Mouse (Mus musculus) embryonic stem cell, embryonic (primary cell): ENCODE measurements around the gene C2cd3.

Experiments
- CTCF ChIA-PET, 4 experiments: fragments of 300-600 bp in 2 of 4; fragments of 350-600 bp in 2 of 4; sonication (Branson Sonifier 250); formaldehyde crosslinking; loops; one replicate each; lab custom pipeline; 2022; ENCODE audit warnings: inconsistent platforms in 2 of 4; lab: Charles Lee
- POLR2A ChIA-PET, 4 experiments: fragments of 300-600 bp in 2 of 4; fragments of 350-600 bp in 2 of 4; sonication (Branson Sonifier 250); formaldehyde crosslinking; loops; one replicate each; lab custom pipeline; 2022; ENCODE audit warnings: antibody characterized with exemption in 4 of 4, inconsistent platforms in 1 of 4; lab: Charles Lee

C2cd3 gene

DNA sequence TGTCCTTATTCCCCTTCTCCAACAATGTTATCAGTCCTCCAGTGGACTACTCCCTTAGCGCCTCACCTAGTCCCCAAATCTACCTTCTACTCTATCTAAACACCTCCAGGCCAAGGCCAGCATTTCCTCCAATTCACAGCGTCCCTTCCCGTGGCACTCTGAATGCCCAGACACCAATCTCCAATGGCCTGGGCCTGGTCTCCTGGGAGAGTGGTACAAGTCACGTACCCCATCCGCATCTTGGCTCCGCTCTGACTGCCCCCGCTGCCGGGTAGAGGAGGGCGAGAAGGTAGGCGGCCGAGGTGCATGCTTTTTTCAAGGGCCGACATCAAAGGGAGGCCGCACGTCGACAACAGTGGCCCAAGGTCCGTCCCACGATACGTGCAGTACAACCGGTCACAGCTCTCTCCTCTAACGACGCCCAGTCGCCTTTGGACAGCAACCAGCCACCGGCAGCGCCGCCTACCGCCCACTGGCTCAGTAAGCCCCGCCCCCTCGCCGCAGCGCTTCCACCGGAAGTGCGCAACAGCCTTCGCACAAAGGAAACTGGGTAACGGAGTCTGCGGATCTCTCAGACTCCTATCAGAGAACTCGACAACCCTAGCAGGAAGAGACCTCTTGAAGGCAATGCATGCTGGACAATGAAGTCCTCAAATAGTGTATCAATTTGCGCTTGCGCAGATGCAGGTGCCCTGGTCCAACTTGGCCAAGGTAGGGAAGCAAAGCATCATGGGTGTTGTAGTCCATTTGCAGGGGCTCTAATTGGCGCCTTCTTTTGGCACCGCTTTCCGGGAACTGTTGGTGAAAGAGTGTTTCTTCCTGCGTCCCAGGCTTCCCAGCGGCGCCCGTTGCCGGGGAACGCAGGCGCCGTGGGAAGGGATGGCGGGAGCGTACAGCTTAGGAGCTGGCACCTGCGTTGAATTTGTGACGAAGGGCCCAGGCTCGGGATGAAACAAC lies at the start of gene C2cd3, which contains the start of gene Ppme1:
Gene C2cd3, plus strand, starts transcription at position 739 of the 957 bp plus-strand sequence.
Gene Ppme1, minus strand, starts transcription at position 813 of the 957 bp plus-strand sequence.
- ChIA-PET POLR2A (interaction anchor here in 3 of 4 experiments (0.5 to 1.7 kb wide), 18 partner anchors 9 to 334 kb away, joined by 3 to 12 read pairs (median 3); partner anchors contain the start of genes Lipt2 (in 2 of the 3), Pgm2l1 (in 1 of the 3) and Pold3 (in 1 of the 3)), CTCF (interaction anchor here in 1 of 4 experiments (0.5 kb wide), 1 partner anchor 92 kb away, joined by 3 read pairs; no protein-coding TSS in a partner anchor)

DNA sequence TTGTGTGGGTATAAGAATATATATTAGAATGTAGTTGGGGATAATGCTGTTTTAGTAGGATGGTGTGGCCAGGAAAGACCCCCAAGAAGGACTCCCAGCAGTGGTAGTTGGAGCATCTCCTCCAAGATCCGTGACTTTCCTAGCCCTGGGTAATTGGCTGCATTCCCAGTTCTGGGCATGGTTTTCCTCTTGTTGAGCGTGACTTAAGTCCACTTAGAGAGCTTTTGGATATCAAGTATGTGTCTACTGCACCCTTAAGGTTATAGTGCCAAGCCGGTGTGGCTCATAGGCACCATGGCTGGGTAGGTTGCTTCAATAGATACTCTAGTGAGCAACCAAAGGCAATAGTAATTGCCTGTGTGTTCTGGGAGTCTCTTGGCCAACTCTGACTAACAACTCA lies 48.3 kb upstream of the C2cd3 start:
- CTCF ChIA-PET, result no interaction called here
- POLR2A ChIA-PET, result no interaction called here

DNA sequence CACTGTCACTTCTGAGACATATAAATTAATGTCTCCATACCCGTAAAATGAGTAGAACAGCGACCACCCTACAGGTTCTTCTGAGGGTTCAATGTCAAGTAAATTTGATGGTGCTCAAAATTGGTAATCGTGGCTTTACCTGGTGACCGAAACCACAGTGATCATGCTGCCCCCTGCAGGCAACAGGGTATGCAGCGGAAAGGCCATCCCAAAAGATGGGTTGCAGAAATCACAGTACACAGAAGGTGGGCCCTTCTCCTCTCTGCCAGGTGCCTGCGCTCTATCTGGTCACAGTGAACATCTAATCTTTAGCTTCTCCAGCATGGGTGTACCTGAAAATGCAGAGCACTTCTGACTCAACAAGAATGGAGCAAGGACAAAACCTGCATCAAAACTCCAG lies 46.6 kb upstream of the C2cd3 start:
- ChIA-PET POLR2A (interaction anchor here in 1 of 4 experiments (0.9 to 1.6 kb wide), 2 partner anchors 37 to 82 kb away, joined by 3 to 4 read pairs; no protein-coding TSS in a partner anchor), CTCF (interaction anchor here in 3 of 4 experiments (0.8 to 1.6 kb wide), 8 partner anchors 8 to 337 kb away, joined by 3 to 8 read pairs (median 4); no protein-coding TSS in a partner anchor)

DNA sequence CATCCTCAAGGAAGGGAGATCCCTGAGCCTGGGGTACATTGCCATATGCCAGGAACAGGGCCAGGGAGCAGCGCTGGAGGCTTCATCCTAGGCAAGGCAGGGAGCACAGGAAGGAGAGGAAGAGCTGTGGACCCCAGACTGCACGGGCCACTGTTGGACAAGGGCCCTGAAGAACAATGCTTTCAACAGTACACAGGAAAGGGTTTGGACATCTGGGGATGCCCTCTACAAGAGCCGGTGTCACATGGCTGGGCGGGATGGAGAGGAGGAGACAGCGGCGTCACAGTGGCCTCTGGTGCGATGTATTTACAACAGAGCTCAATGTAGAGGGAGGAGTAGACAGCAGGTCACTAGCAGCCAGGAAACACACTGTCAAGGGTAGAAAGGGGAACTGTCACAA lies 44.5 kb upstream of the C2cd3 start:
- POLR2A ChIA-PET, result interaction anchor here in 1 of 4 experiments (0.6 kb wide), 1 partner anchor 79 kb away, joined by 3 read pairs; no protein-coding TSS in a partner anchor
- CTCF ChIA-PET, result interaction anchor here in 2 of 4 experiments (0.7 to 1.2 kb wide), 3 partner anchors 53 to 372 kb away, joined by 3 to 4 read pairs (median 3); no protein-coding TSS in a partner anchor

DNA sequence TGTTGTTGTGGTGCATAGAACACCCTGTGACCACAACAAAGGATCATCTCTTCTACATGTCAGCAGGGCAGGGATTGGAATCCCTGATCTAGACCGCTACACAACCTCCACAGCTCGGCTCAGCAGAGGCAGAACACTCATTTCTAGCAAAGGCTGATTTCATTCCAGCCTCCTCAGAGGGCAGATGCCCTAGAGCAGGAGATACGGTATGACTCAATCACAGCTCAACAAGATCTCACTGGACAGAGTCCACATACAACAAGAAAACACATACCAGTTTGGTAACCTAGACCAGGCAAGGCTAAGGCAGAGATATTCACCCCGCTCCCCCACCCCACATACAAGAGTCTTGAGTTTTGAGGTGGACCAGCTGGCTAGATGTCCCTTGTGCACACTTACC lies 43.4 kb upstream of the C2cd3 start:
- ChIA-PET CTCF (interaction anchor here in 2 of 4 experiments (1.1 to 1.2 kb wide), 2 partner anchors 54 to 100 kb away, joined by 3 read pairs; no protein-coding TSS in a partner anchor), POLR2A (no interaction called here)

DNA sequence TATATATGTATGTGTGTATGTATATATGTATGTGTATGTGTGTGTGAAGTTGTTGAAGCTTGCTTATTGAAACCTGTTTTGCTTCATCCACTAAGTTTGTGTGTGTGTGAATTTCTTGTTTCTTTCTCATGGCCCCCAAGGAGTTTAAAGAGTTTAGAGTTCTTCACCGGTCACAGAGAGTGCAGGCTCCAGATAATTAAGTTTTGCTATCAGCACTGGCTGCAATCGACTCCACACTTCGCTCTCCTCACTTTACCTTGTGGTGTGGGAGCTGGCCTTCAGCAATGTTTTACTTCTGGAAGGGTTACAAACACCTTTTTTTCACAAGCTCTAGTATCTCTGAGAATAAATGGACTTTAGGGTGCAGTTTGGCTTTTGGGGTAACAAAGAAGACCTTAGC lies 40.8 kb upstream of the C2cd3 start:
- CTCF ChIA-PET, result interaction anchor here in 1 of 4 experiments (0.6 kb wide), 1 partner anchor 55 kb away, joined by 9 read pairs; no protein-coding TSS in a partner anchor
- POLR2A ChIA-PET, result no interaction called here

DNA sequence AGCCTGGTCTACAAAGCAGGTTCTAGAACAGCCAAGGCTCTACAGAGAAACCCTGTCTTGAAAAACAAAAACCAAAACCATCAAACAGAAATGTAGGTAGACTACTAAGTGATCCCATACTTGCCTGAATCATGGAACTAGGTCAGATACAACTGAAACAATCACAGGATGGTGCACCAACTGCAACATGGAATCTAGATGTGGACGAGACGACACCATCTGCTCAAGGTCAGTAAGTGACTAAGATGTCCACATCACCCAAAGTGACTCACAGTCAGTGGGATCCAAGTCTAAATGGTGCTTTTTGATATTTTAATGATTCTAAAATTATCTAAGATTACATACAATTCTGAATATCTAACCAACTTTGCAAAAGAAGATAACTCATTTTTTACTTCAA lies 36.1 kb upstream of the C2cd3 start:
- POLR2A ChIA-PET, result no interaction called here
- CTCF ChIA-PET, result no interaction called here

DNA sequence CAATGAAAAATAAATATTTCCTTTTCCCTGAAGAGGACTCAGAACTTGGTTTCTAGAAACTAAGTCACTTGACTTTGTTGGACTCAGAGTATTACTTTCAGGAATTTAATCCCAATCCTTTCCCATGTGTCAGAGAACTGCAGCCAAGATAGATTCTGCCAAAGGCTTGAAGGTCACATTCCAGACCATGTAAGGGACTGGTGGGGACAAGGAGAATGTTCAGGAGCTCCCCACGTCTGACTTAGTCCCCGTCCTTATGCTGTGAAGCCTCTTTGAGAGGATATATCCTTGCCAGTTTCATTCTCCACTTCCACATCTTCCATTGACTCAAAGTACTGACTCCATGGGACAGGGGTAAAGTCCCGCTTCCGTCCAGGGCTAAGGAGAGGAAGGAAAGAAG lies 17.0 kb upstream of the C2cd3 start:
- CTCF ChIA-PET, result no interaction called here

DNA sequence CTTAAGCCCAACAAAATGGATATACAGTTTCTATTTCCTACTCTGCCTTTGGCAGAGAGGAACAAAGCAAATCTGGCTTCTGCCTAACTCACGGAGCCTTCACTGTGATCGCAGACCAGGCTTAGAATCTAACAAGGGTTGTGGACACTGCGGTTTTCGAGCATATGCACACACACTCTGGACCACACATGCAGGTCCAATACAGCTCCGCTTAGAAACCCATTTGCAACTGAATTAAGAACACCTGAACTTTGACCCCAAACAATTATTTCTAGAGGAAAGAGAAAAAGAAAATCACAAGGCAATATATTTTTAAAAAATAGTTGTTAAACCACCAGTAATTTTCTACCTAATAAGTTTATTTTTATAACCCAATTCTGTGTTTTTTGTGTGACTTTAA lies 15.7 kb upstream of the C2cd3 start:
- CTCF ChIA-PET, result no interaction called here

More for the DNA sequence above, 17.0 kb upstream of the C2cd3 start:
- POLR2A ChIA-PET, result no interaction called here

DNA sequence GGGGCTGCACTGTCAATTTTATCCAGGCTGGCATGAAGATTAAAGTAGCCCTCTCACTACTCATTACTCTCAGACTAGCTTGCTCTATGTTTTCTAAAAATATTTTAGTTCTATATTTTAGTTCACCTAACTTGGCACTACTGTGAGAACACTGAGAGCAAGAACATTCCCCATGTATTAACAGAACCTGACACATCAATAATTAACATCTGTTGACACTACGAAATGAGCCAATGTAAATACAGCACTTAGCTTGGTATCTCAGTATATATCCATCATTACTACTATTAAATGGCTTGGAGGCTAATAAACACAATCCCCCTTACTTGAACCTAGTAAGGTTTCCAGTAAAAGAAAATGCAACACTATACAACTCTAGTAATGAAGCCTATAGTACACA lies 15.3 kb upstream of the C2cd3 start:
- ChIA-PET POLR2A (interaction anchor here in 1 of 4 experiments (0.9 to 1.3 kb wide), 2 partner anchors 11 to 13 kb away, joined by 3 to 4 read pairs; no protein-coding TSS in a partner anchor), CTCF (no interaction called here)

More for the DNA sequence above, 15.7 kb upstream of the C2cd3 start:
- POLR2A ChIA-PET, result interaction anchor here in 1 of 4 experiments (0.9 to 1.3 kb wide), 2 partner anchors 11 to 14 kb away, joined by 3 to 4 read pairs; no protein-coding TSS in a partner anchor

DNA sequence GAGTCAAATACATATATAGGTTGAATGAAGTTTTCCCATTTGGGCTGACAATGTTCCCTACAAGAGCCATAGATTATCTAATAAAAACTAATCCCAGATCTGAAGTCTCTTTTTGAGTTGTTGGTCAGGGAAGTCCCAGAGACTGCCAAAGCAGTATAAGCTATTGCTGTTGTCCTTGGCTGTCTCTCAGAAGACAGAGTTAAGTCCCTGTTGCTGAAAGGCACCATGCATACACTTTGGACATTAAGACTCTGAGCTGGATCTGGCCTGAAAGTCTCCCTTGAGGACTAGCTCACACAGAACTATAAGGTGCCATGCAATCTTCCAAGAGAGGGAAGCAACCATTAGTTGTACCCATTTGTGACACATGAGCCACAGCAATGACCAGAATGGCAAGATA lies 14.2 kb upstream of the C2cd3 start:
- ChIA-PET CTCF (no interaction called here), POLR2A (interaction anchor here in 2 of 4 experiments (0.6 to 1.4 kb wide), 4 partner anchors 9 to 1216 kb away, joined by 3 to 4 read pairs (median 3); partner anchors contain the start of genes C2cd3 (in 1 of the 2) and Ppme1 (in 1 of the 2))

DNA sequence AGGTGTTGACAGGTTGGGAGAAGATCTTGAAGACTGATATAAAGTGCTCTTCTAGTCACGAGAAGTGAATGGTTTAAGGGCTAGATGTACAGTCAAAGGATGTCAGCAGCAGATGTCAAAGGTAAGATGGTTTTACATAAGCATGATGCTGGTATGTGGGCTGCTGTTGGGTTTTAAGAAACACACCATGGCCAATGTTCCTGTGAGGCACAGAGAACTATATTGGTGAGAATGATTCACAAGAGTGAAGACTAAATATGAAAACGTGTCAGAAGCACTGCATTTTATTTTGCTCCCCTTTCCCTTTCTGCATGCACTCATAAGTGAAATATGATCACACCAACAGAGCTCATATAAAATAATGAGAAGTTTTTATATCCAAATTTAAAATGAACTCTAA lies 8.9 kb upstream of the C2cd3 start:
- POLR2A ChIA-PET, result no interaction called here
- CTCF ChIA-PET, result no interaction called here

DNA sequence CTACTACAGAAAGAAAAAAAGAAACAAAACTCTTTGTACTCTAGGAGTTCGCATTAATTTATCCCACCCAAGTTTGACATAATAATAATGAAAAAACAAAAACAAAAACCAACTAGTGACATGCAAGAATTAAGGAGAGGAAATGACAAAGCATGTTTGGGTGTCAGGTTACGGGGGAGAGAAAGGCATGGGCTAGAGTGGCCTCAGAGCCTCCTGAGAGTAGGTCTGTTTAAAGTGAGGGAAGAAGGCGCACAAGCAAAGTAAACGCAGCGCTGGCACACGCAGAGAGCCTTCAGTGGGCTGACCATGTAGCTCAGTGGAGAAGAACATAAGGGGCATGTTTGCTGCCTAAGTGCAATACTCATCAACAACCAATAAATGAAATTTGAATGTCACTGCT lies 7.1 kb upstream of the C2cd3 start:
- ChIA-PET CTCF (no interaction called here), POLR2A (interaction anchor here in 1 of 4 experiments (0.6 kb wide), 1 partner anchor 903 kb away, joined by 3 read pairs; no protein-coding TSS in a partner anchor)

DNA sequence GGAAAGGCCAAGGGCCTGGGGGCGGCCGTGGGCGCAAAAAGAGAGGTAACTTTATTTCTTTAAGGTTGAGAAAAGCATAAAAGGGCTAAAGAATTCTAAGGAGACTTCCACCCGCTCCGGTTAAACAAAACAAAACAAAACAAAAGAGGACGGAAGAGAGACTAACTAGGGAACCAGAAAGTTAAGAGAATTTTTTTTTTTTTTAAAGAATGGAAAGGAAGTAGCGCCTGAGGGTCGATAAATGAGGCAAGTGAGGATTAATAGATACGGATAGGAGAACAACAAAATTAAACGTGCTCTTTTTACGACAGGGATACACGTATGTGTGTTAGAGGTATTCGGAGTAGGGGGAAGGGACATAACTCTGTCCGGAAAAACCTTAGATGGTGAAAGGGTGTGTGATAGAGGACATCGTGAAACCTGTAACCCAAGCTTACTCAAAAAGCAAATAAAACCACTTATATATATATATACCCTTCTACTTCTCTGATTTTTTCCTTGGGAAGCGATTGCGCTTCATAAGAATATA lies 483 bp downstream of the C2cd3 start:
- ChIA-PET POLR2A (interaction anchor here in 3 of 4 experiments (0.6 to 1.7 kb wide), 13 partner anchors 9 to 277 kb away, joined by 3 to 12 read pairs (median 4); partner anchors contain the start of genes Lipt2 (in 2 of the 3), Pgm2l1 (in 1 of the 3) and Pold3 (in 1 of the 3)), CTCF (no interaction called here)

DNA sequence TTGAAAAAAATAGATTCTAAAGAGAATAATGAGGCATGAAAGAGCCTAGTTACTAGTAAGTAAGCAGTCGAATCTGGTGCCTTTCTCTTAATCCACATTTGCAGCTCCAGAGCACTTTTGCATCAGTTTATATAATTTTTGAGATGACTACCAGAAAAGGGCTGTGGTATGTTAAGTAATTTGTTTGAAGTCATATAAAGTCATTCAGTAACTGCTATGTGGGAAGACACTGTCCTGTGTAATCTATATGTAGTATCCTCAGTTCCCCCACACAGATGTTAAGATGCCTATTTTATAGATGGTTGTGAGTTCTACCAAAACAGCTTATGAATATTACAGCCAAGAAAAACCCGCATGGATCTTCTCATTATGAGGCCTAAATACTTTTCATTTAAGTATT lies 6.2 kb downstream of the C2cd3 start:
- POLR2A ChIA-PET, result no interaction called here
- CTCF ChIA-PET, result no interaction called here

DNA sequence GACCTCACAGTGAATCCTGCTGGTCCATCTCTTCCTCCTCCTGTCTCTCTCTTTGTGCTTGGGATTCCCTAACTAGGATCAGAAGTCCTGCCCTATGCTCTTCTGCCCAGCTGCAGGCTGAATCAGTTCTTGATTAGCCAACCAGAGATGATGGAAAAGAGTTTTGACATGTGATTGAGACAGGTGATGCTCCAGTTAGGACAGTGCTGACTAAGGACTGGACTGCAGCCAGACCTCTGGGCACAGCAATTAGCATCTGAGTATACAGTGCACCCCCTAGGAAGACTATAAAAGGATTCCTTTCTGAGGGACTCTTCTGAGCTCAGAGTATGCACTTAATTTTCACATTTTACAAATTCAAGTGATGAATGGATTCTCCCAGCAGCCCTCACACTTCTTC lies 9.1 kb downstream of the C2cd3 start:
- CTCF ChIA-PET, result interaction anchor here in 1 of 4 experiments (1.1 kb wide), 1 partner anchor 11 kb away, joined by 3 read pairs; no protein-coding TSS in a partner anchor
- POLR2A ChIA-PET, result interaction anchor here in 3 of 4 experiments (0.6 to 2.1 kb wide), 13 partner anchors 9 to 356 kb away, joined by 3 to 12 read pairs (median 4); partner anchors contain the start of genes C2cd3 (in 1 of the 3), Fam168a (in 1 of the 3) and Ppme1 (in 1 of the 3)

DNA sequence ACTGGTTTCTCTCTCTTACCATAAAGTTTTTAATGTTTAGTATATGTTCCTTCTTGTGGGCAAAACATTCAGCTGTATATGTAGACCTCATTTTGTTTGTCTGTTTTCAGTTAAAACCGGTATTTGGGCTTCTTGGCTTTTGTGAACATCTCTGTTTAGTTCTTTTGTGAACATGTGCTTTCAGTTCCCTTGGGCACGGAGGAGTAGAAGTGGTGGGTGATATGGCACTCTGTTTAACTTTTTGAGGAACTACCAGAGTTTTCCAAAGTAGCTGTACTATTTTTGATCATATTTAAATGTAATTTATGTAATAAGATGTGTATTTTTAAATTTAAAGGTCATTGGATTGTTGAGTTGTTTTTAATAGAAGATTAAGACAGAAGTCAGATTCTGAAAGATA lies 11.2 kb downstream of the C2cd3 start:
- CTCF ChIA-PET, result no interaction called here
- POLR2A ChIA-PET, result interaction anchor here in 1 of 4 experiments (1.4 kb wide), 1 partner anchor 30 kb away, joined by 4 read pairs; no protein-coding TSS in a partner anchor

DNA sequence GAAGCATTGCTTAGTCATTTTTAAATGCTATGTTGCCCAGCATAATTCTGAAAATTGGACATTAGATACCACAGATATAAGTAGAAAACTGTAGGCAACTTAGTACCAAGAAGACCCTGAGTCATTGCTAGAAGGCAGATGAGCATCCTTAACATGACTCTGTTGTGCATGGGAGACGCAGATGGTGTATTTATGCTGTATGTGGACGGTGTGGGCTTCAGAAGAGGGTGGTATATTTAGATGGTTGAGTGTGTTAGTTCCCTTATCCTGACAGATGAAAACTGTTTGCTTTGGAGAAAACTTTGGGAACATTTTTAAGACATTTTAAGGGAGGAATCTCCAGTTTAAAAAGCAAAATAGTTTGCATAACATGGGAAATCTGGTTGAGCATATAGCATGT lies 16.1 kb downstream of the C2cd3 start:
- POLR2A ChIA-PET, result interaction anchor here in 1 of 4 experiments (0.9 kb wide), 1 partner anchor 11 kb away, joined by 3 read pairs; no protein-coding TSS in a partner anchor

More for the DNA sequence above, 16.1 kb downstream of the C2cd3 start:
- CTCF ChIA-PET, result no interaction called here
